Mouse (Mus musculus): ENCODE results near the gene Fam169b.

GRCm38 (mm10) chr7:68241205-68241604, 32.4 kb upstream of the Fam169b start:
- TF ChIP-seq CTCF (IDR thresholded peaks at IDR 0.05; ENCODE audit: low read depth, low read length) (no peak), POLR2A (IDR thresholded peaks at IDR 0.05; ENCODE audit: extremely low read depth, insufficient read depth, low read length) (no peak)

All from liver, adult 2 months (tissue).